Mouse (Mus musculus) kidney, postnatal 0 days (tissue): Measurements from ENCODE around the gene Fam186b. TPM values are rescaled to one million over a fixed set of nuclear protein-coding genes. Genes with fewer than 3 reads are reported as not detected.

Experiments
- ATAC-seq: fragments of 200-750 bp; cut with Nextera tagmentation; replicated peaks from 2 replicates; pipeline ENCODE4 v1.8.0; 2017; ENCODE audit warnings: low read depth, moderate number of reproducible peaks, moderate TSS enrichment, moderate library complexity; ENCODE audit not compliant: low FRiP score
- DNase-seq: peaks from one replicate; pipeline ENCODE4 v3.0.0-alpha.2; 2016; ENCODE audit warnings: low spot score
- H3K27ac ChIP-seq: fragments of 300-500 bp; sonication (generic); 2 replicates; pipeline ENCODE4 v1.5.1; 2014; ENCODE audit warnings: mild to moderate bottlenecking
- H3K27me3 ChIP-seq: fragments of 300-500 bp; sonication (generic); 2 replicates; pipeline ENCODE4 v1.6.1; 2014; ENCODE audit warnings: low read length, mixed read lengths; ENCODE audit not compliant: insufficient read depth
- H3K36me3 ChIP-seq: fragments of 300-500 bp; sonication (generic); 2 replicates; pipeline ENCODE4 v1.6.1; 2014; ENCODE audit warnings: low read length, mixed read lengths; ENCODE audit not compliant: insufficient read depth
- H3K4me1 ChIP-seq: fragments of 300-500 bp; sonication (generic); replicated peaks from 2 replicates; pipeline ENCODE4 v1.6.1; 2014; ENCODE audit warnings: antibody characterized with exemption, low read length, mixed read lengths; ENCODE audit not compliant: insufficient read depth
- H3K4me2 ChIP-seq: fragments of 300-500 bp; sonication (generic); 2 replicates; pipeline ENCODE4 v1.6.1; 2014; ENCODE audit warnings: mild to moderate bottlenecking, low read length, moderate library complexity, mixed read lengths
- H3K4me3 ChIP-seq: fragments of 300-500 bp; sonication (generic); replicated peaks from 2 replicates; pipeline ENCODE4 v1.5.1; 2014; ENCODE audit warnings: low read depth, low read length
- H3K9ac ChIP-seq: fragments of 300-500 bp; sonication (generic); 2 replicates; pipeline ENCODE4 v1.6.1; 2014; ENCODE audit warnings: low read depth, low read length
- H3K9me3 ChIP-seq: fragments of 300-500 bp; sonication (generic); replicated peaks from 2 replicates; pipeline ENCODE4 v1.6.1; 2016; ENCODE audit warnings: low read length, inconsistent platforms, mixed read lengths
- CTCF ChIP-seq: IDR thresholded peaks from 2 replicates; pipeline ENCODE4 v1.5.1; 2016; ENCODE audit warnings: antibody characterized with exemption, low read depth, mild to moderate bottlenecking, moderate library complexity
- WGBS: fragments of 180-500 bp; shearing (Covaris S2); extraction: QIAGEN DNeasy Blood & Tissue Kit; methylation state at CpG from one replicate; pipeline ENCODE4 v1.1.7; 2014; 5-methylcytosine and 5-hydroxymethylcytosine counted together
- polyA plus RNA-seq: library from polyadenylated mRNA; unstranded; fragments of >200 nt; fragmentation: Nextera tagmentation; extraction: Ambion mirVana; gene quantifications from 2 replicates; pipeline ENCODE4 v1.2.1, GENCODE M21; 2015

The Fam186b gene
- polyA plus RNA-seq, 1 experiment from 2014 or later: 0.47 TPM

DNA sequence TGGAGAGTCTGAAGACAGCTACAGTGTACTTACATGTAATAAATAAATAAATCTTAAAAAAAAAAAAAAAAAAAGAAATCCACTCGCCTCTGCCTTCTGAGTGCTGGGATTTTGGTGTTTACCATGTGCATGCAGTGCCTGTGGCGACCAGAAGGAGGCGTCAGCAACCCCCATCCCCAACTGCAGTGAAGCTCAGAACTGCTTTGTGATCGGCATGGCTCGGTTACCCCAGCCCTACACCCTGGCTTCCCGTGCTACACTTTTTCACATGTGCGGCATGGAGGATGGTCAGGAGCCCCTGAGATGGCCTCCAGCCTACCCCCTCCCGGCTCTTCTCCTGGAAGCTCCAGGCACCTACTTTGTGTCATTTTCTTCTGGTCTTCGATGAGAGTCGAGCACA, 12.2 kb downstream of the Fam186b start:
- Histone ChIP-seq H3K27ac (no peak overlapping the region), H3K4me2 (no peak overlapping the region), H3K27me3 (no peaks in the 10 kb centered on the region), H3K9me3 (no peaks in the 10 kb centered on the region), H3K36me3 (no peaks in the 10 kb centered on the region), H3K4me3 (no peak overlapping the region), H3K4me1 (0 out of 2 replicates have a peak, but pooled peaks cover 2% of the 10 kb centered on the region), H3K9ac (no peak overlapping the region)
- DNase-seq (no peak), ATAC-seq (no peak)
- peak; percentile 43 for TF ChIP-seq CTCF
- 66% methylated on average over 10 of the region's 10 CpGs for WGBS

DNA sequence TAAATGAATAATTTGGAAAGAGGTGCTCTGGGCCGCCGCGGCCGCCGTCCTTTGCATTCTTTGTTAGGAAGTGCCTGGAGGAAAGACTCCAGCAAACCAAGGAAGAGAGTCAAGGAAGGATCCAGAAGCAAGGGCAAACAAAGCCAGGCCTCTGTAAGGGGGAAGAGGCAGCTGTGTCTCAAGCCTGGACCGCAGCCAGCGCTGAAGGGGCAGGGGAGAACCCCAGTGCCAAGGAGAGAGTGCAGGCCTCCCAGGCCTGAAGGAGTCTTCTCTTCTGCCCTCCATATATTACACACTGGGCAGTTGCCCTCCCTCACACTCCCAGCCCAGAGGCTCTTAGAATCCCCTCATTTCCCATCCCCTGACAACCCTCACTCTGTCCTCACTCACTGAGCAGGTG, 17.4 kb downstream of the Fam186b start:
- Histone ChIP-seq H3K4me3 (no peak overlapping the region), H3K36me3 (no peaks in the 10 kb centered on the region), H3K9ac (no peak overlapping the region), H3K4me2 (no peak overlapping the region), H3K9me3 (no peaks in the 10 kb centered on the region), H3K4me1 (0 out of 2 replicates have a peak, but pooled peaks cover 2% of the 10 kb centered on the region), H3K27ac (no peak overlapping the region), H3K27me3 (no peaks in the 10 kb centered on the region)
- no peak for DNase-seq
- ATAC-seq: no peak
- TF ChIP-seq CTCF: no peak
- 76% methylated on average over 7 of the region's 7 CpGs for WGBS

DNA sequence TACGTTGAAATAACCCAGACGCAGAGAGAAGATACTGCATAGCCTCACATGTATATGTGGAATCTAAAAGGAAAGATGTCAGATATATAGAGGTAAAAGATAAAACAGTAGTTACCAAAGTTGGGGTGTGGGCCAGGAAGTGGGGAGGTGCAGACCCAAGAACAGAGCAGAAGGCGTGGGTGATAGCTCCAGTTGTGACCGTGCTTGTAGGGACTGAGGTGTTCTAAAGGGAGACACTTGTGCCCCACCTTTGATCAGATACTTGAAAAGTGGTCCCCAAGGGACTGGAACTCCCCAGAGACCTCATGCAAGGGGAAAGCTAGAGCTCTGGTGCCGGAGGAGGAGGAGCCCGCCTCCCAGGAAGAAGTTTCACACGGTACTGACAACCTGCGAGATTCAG, 19.6 kb downstream of the Fam186b start:
- DNase-seq (no peak), ATAC-seq (no peak)
- no peaks in the 10 kb centered on the region for H3K36me3 ChIP-seq
- no peaks in the 10 kb centered on the region for H3K9me3 ChIP-seq
- H3K27me3 ChIP-seq: no peaks in the 10 kb centered on the region
- H3K9ac ChIP-seq: no peak overlapping the region
- no peak overlapping the region for H3K27ac ChIP-seq
- no peaks in the 10 kb centered on the region for H3K4me1 ChIP-seq
- TF ChIP-seq CTCF: no peak
- H3K4me2 ChIP-seq: no peak overlapping the region
- WGBS: 86% methylated on average over 8 of the region's 8 CpGs
- H3K4me3 ChIP-seq: no peak overlapping the region

DNA sequence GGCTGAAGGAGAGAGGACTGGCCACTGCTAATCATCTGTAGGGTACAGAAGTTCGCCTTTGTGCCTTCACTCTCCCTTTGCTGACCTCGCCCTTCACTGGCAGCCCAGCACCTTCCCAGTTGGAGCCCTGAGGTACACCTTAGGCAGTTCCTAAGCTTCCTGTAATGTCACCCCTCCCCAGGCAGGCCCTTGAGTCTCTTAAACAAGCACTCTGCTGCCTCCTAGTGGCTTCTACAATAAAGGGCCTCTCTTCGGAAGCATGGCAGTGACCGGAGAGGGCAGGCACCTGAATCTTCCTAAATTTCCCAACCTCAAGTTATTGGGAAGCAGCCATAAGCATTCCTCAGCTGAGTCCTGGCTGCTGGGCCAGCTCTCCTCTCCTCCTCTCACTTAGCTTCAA, 30.0 kb downstream of the Fam186b start:
- Histone ChIP-seq H3K4me1 (no peaks in the 10 kb centered on the region), H3K9me3 (no peaks in the 10 kb centered on the region), H3K9ac (no peak overlapping the region), H3K36me3 (no peaks in the 10 kb centered on the region), H3K27me3 (no peaks in the 10 kb centered on the region), H3K4me3 (no peak overlapping the region), H3K27ac (no peak overlapping the region), H3K4me2 (no peak overlapping the region)
- no peak; the same call in 1 of the 2 replicates for ATAC-seq
- peak; percentile 85 for TF ChIP-seq CTCF
- peak; percentile 95 for DNase-seq
- WGBS: 19% methylated on average over 4 of the region's 4 CpGs

DNA sequence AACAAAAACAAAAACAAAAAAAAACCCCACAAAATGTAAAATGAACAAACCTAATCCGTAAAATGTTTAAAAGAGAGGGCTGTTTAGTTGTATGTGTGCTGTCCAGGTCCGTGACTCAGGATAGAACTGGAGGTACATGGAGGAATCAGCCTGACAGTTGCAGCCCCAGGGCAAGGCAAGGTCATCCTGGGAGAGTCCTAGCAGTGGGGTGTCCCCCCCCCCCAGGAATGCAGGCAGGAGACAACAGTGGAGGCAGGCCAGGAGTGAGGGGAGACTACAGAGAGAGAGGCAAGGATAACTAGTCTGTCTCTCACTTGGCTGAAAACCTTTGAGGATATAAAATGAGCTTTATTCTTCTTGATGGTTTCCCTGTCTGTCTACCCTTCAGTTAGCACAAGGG, 31.3 kb downstream of the Fam186b start:
- ATAC-seq (no peak), DNase-seq (no peak)
- 88% methylated on average over 2 of the region's 2 CpGs for WGBS
- H3K4me1 ChIP-seq: no peaks in the 10 kb centered on the region
- no peak overlapping the region for H3K4me3 ChIP-seq
- H3K27me3 ChIP-seq: no peaks in the 10 kb centered on the region
- no peak overlapping the region for H3K27ac ChIP-seq
- H3K4me2 ChIP-seq: no peak overlapping the region
- no peaks in the 10 kb centered on the region for H3K9me3 ChIP-seq
- TF ChIP-seq CTCF: no peak
- H3K36me3 ChIP-seq: no peaks in the 10 kb centered on the region
- H3K9ac ChIP-seq: no peak overlapping the region

DNA sequence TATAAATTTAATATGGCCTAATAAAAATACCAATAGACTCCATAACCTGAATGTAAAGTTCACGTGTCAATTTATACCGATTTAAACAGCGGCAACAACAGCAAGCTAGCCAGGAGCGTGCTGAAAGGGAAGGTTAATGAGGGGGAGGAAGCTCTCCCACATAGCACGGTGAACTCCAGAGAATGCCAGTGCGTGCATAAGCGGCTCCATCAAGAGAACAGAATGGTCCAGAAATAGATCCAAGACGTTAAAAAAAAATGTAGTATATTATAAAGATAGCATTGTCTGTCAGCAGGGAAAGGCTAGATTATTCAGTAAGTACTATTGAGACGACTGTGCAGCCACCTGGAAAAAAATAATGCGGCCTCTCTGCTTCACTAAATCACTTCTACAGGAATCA, 33.0 kb downstream of the Fam186b start:
- Histone ChIP-seq H3K4me3 (no peak overlapping the region), H3K4me1 (no peaks in the 10 kb centered on the region), H3K9ac (no peak overlapping the region), H3K27ac (no peak overlapping the region), H3K36me3 (no peaks in the 10 kb centered on the region), H3K4me2 (no peak overlapping the region), H3K27me3 (no peaks in the 10 kb centered on the region), H3K9me3 (no peaks in the 10 kb centered on the region)
- WGBS: 16% methylated on average over 10 of the region's 10 CpGs
- TF ChIP-seq CTCF: no peak
- DNase-seq (peak; percentile 41), ATAC-seq (no peak)

DNA sequence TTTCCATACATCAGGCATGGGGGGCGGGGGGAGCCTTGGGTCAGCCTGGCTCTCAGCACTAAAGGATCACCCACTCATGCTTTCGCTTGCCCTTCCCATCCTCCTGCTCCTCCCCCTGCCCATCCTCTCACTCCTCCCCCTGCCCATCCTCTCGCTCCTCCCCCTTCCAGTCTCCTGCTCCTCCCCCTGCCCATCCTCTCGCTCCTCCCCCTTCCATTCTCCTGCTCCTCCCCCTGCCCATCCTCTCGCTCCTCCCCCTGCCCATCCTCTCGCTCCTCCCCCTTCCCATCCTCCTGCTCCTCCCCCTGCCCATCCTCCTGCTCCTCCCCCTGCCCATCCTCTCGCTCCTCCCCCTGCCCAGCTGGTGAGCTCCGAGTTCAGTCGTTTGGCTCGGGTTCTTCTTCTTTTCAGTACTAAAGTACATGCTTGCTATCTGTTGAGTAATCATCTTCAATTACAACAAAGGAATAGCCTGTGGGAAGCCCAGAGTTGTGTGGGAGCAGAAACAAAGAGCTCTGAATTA, 35.9 kb downstream of the Fam186b start:
- no peaks in the 10 kb centered on the region for H3K36me3 ChIP-seq
- H3K9ac ChIP-seq: 0 out of 2 replicates have a peak overlapping the region, but pooled peaks have one; percentile 23
- no peaks in the 10 kb centered on the region for H3K4me1 ChIP-seq
- H3K4me2 ChIP-seq: peak overlapping the region; percentile 50
- DNase-seq (peak; percentile 92), ATAC-seq (peak; percentile 50; the same call in 1 of the 2 replicates)
- peak overlapping the region; percentile 50; the same call in 1 of the 2 replicates for H3K27ac ChIP-seq
- no peaks in the 10 kb centered on the region for H3K9me3 ChIP-seq
- H3K4me3 ChIP-seq: no peak overlapping the region
- under 1% methylated on average over 8 of the region's 10 CpGs for WGBS
- no peak for TF ChIP-seq CTCF
- H3K27me3 ChIP-seq: no peaks in the 10 kb centered on the region
